Mouse (Mus musculus): ENCODE data around the gene Rbfox1.

GRCm38 (mm10) chr16:6964720-6965583, 1079.8 kb downstream of the Rbfox1 start:
- TF ChIP-seq CTCF (IDR thresholded peaks at IDR 0.05; ENCODE audit: low read depth, low read length), result no peak
- TF ChIP-seq GATA1 (IDR thresholded peaks at IDR 0.05; ENCODE audit: borderline replicate concordance, low read length), result no peak
- TF ChIP-seq TAL1 (conservative IDR thresholded peaks at IDR 0.05; ENCODE audit: low read depth, low read length), result no peak
- no peak for TF ChIP-seq POLR2AphosphoS5 (IDR thresholded peaks at IDR 0.05; ENCODE audit: insufficient replicate concordance, low read depth, low read length)
